In genomic region chr1:165503307-165504024, GRCm38 (mm10) we compare ENCODE assay signal across 9 mouse cellular contexts. TPM values are rescaled to one million over a fixed set of nuclear protein-coding genes. Genes with fewer than 3 reads are reported as not detected.
DNase-seq lines count a peak whose midpoint lies in the region; ATAC-seq and TF ChIP-seq lines count a peak whose summit lies in the region.
"Had no signal": no experiment of that assay in that cellular context is flagged by ENCODE, and none has a peak within 500 bp of the region (broad histone marks: within the 10 kb centered on the region; RNA-seq: fewer than 3 reads in every experiment).

No protein-coding gene starts in this region.

- H3K36me3 ChIP-seq in lung, embryonic 15.5 days = no peaks in the 10 kb centered on the region
- no peaks in the 10 kb centered on the region for H3K36me3 ChIP-seq in stomach, postnatal 0 days (ENCODE audit: control insufficient read depth, insufficient read depth, low read length)
- H3K36me3 ChIP-seq: hindbrain, embryonic 15.5 days had no signal

- H3K9ac ChIP-seq in lung, embryonic 15.5 days = no peak overlapping the region
- H3K9ac ChIP-seq in stomach, postnatal 0 days (ENCODE audit: low read length) = no peak overlapping the region
- H3K9ac ChIP-seq: hindbrain, embryonic 15.5 days had no signal

- TF ChIP-seq EP300 in stomach, postnatal 0 days (optimal IDR thresholded peaks at IDR 0.05) = no peak

- no peaks in the 10 kb centered on the region for H3K27me3 ChIP-seq in lung, embryonic 15.5 days
- no peaks in the 10 kb centered on the region for H3K27me3 ChIP-seq in stomach, postnatal 0 days (ENCODE audit: control insufficient read depth, insufficient read depth, low read length)
- H3K27me3 ChIP-seq: hindbrain, embryonic 15.5 days had no signal

- H3K4me1 ChIP-seq in lung, embryonic 15.5 days = peaks cover 12% of the 10 kb centered on the region
- H3K4me1 ChIP-seq in stomach, postnatal 0 days (replicated peaks; ENCODE audit: control insufficient read depth, insufficient read depth) = no peaks in the 10 kb centered on the region
- H3K4me1 ChIP-seq: hindbrain, embryonic 15.5 days had no signal

- 14% methylated on average over 10 of the region's 10 CpGs for WGBS in lung, embryonic 15.5 days
- 23% methylated on average over 10 of the region's 10 CpGs for WGBS in stomach, postnatal 0 days

- peak; percentile 48 for DNase-seq in gastrocnemius, adult 18-20 months (ENCODE audit: low spot score)
- no peak for DNase-seq in gastrocnemius, postnatal 4 days (ENCODE audit: low spot score in 2 of 2)
- DNase-seq in adrenal gland, adult (ENCODE audit: inconsistent age in 2 of 2, low spot score in 1 of 2) = peak; percentile 64 to 87
- peak; percentile 66 for DNase-seq in gastrocnemius, adult 2 months
- peak; percentile 81 for DNase-seq in kidney, adult 18-20 months
- peak; percentile 47 for DNase-seq in stomach, postnatal 0 days (ENCODE audit: low spot score)

- H3K4me3 ChIP-seq in gastrocnemius, adult 2 months = 0 out of 2 replicates have a peak overlapping the region, but pooled peaks have one; percentile 26
- no peak overlapping the region for H3K4me3 ChIP-seq in lung, embryonic 15.5 days
- no peak overlapping the region for H3K4me3 ChIP-seq in stomach, postnatal 0 days (ENCODE audit: low read depth, low read length)
- H3K4me3 ChIP-seq: hindbrain, embryonic 15.5 days had no signal

- ATAC-seq in lung, embryonic 15.5 days (ENCODE audit: borderline replicate concordance, extremely low read depth, low FRiP score, low TSS enrichment) = peak; percentile 69; the same call in 1 of the 2 replicates
- peak; percentile 29; the same call in 1 of the 2 replicates for ATAC-seq in stomach, postnatal 0 days (ENCODE audit: low FRiP score, low TSS enrichment)
- ATAC-seq in inflammation-experienced regulatory T-cells, adult 6 months = no peak

- peak overlapping the region; percentile 0 for H3K4me2 ChIP-seq in lung, embryonic 15.5 days
- no peak overlapping the region for H3K4me2 ChIP-seq in stomach, postnatal 0 days (replicated peaks; ENCODE audit: low read depth)
- H3K4me2 ChIP-seq: hindbrain, embryonic 15.5 days had no signal

- intact Hi-C loops in gastrocnemius, adult 2 months (cut with DNase I) = loop anchor here (10.0 kb wide), 1 partner anchor 119 kb away; no protein-coding TSS in a partner anchor

- TF ChIP-seq CTCF in gastrocnemius, adult 2 months (IDR thresholded peaks at IDR 0.05) = peak; percentile 83
- TF ChIP-seq CTCF in stomach, postnatal 0 days (IDR thresholded peaks at IDR 0.05; ENCODE audit: low read depth) = peak; percentile 77

- H3K27ac ChIP-seq in gastrocnemius, adult 2 months = 0 out of 2 replicates have a peak overlapping the region, but pooled peaks have one; percentile 12
- no peak overlapping the region for H3K27ac ChIP-seq in lung, embryonic 15.5 days
- no peak overlapping the region for H3K27ac ChIP-seq in stomach, postnatal 0 days (replicated peaks)
- H3K27ac ChIP-seq: hindbrain, embryonic 15.5 days had no signal

- H3K9me3 ChIP-seq in lung, embryonic 15.5 days = no peaks in the 10 kb centered on the region
- no peaks in the 10 kb centered on the region for H3K9me3 ChIP-seq in stomach, postnatal 0 days (ENCODE audit: control insufficient read depth, low read length)
- H3K9me3 ChIP-seq: hindbrain, embryonic 15.5 days had no signal

RNA-seq across cellular contexts. Expression of gene Adcy10, which starts 18.5 kb away (rescaled TPM):
- not detected for total RNA-seq in gastrocnemius, adult 18-20 months (2021)
- total RNA-seq in gastrocnemius, postnatal 4 days (2021) = under 1 TPM; 0.23 to 0.42 TPM
- total RNA-seq in gastrocnemius, adult 2 months (2021) = not detected
- 0.08 TPM in 1 of 2 replicates, not detected in the other for polyA plus RNA-seq in lung, embryonic 15.5 days (2015; fragmentation: Nextera tagmentation; extraction: Ambion mirVana)
- polyA plus RNA-seq in stomach, postnatal 0 days (2015; fragmentation: Nextera tagmentation; extraction: Ambion mirVana) = 0.02 TPM in 1 of 2 replicates, not detected in the other
- not detected for polyA plus RNA-seq in inflammation-experienced regulatory T-cells, adult 6 months (2017; shearing (Covaris generic))

RNA-seq across cellular contexts. Expression of gene Mpc2, which starts 43.0 kb away (rescaled TPM):
- total RNA-seq in gastrocnemius, adult 18-20 months (2021) = 100 to 1,000 TPM; 282 to 321 TPM
- 100 to 1,000 TPM; 122 to 136 TPM for total RNA-seq in gastrocnemius, postnatal 4 days (2021)
- total RNA-seq in gastrocnemius, adult 2 months (2021) = 100 to 1,000 TPM; 302 to 421 TPM
- 120 and 130 TPM in 2 replicates for polyA plus RNA-seq in lung, embryonic 15.5 days (2015; fragmentation: Nextera tagmentation; extraction: Ambion mirVana)
- polyA plus RNA-seq in stomach, postnatal 0 days (2015; fragmentation: Nextera tagmentation; extraction: Ambion mirVana) = 218 and 228 TPM in 2 replicates
- polyA plus RNA-seq in inflammation-experienced regulatory T-cells, adult 6 months (2017; shearing (Covaris generic)) = 10 to 100 TPM; 75.5 to 83.6 (median 76.6) TPM

RNA-seq across cellular contexts. Expression of gene Dcaf6, which starts 43.2 kb away (rescaled TPM):
- total RNA-seq in gastrocnemius, adult 18-20 months (2021) = 100 to 1,000 TPM; 277 to 293 TPM
- 100 to 1,000 TPM in 1 of 2 experiments, 10 to 100 TPM in 1; 89.2 to 104 TPM for total RNA-seq in gastrocnemius, postnatal 4 days (2021)
- 100 to 1,000 TPM; 276 to 287 TPM for total RNA-seq in gastrocnemius, adult 2 months (2021)
- 11.3 and 13.5 TPM in 2 replicates for polyA plus RNA-seq in lung, embryonic 15.5 days (2015; fragmentation: Nextera tagmentation; extraction: Ambion mirVana)
- 9.4 and 9.6 TPM in 2 replicates for polyA plus RNA-seq in stomach, postnatal 0 days (2015; fragmentation: Nextera tagmentation; extraction: Ambion mirVana)
- 1 to 10 TPM; 3.9 to 7.8 (median 6.4) TPM for polyA plus RNA-seq in inflammation-experienced regulatory T-cells, adult 6 months (2017; shearing (Covaris generic))

Comparison
In these comparisons a context has a peak if more than half of its experiments do, and no peak if none do; other contexts are left out.
1. DNase-seq: peak in gastrocnemius, adult 18-20 months (single experiment), adrenal gland, adult (2 of 2), gastrocnemius, adult 2 months (single experiment), kidney, adult 18-20 months (single experiment) and stomach, postnatal 0 days (single experiment); none in gastrocnemius, postnatal 4 days (0 of 2).